Mouse (Mus musculus) heart, adult 9 months (tissue): ENCODE measurements around the gene Morn5.

Source experiments
- DNase-seq, 2 experiments: peaks; one replicate each; pipeline ENCODE4 v3.0.0; 2022; ENCODE audit warnings: low spot score in 2 of 2

The Morn5 gene

DNA sequence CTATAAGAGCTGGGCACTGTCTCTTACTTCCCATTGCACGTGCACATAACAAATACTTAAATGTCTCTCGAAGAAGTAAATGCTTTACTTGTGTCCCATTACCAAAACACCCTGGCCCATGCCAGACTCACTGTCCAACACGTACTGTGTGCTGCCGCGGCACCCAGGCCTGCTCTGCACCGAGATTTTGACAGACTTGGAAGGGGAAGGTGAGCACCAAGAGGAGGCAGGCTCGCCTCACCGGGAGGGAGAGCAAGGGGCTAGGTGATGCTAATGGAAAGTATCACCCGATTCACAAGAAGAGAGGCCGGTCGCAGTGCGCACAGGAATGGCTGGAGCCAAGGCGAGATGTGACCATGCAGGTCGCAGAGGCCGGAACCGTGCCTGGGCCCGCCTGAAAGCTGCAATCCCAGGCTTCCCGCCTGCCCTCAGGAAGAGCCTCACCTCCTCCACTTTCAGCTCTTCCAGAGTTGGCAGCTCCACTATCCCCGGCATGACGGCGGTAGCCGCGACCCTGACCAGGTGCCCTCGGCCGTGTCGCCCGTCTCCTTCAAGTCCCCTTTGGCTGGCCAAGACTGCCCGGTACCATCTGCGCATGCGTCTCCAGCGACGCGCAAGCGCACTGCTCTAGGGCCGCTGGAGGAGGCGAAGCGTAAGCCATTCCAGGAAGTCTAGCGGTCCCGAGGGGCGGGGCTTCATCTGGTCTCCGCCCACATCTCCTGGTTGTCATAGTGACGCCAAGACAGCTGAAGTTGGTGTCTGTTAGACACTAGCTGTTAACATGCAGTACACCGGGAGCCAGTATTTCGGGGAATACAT lies at the start of gene Morn5, which contains the start of gene Ndufa8:
TSS of gene Morn5 (plus strand) at position 711 of the 819 bp plus-strand sequence.
TSS of gene Ndufa8 (minus strand) at position 659 of the 819 bp plus-strand sequence.
- DNase-seq, result peak; percentile 98 to 99

DNA sequence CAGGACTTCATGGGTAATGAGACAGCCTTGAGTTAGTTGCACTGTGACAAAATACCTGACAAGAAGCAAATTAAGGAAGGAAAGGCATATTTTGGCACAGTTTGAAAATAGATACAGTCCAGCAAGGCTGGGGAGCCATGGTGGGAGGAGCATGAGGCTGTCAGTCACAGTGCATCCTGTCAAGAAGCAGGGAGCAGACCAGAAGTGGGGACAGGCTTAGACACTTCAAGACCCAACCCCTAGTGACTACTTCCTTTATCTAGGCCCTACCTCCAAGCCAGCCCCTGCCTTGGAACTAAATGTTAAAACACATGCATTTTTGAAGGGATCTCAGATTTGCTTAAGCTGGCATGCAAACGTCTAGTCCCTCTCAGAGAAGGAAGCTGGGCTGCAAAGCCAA lies 48.9 kb upstream of the Morn5 start:
- no peak for DNase-seq

DNA sequence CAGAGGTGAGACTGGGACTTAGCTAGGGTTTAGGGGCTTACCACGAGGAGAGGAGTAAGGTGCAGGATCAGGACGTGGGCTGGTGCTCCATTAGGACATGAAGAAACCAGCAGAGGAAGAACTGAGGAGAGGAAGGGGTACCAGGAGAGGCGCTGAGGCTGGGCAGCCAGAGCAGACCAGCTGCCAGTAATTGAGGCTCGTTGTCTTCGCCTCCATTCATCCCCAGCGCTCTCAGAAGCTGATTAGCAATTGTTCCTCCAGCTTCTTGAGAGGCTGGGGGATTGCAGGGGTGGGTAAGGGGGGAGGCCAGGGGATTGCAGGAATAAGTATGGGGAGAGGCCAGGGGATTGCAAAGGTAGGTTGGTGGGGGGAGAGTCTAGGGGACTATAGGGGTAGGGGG lies 47.1 kb upstream of the Morn5 start:
- no peak for DNase-seq

DNA sequence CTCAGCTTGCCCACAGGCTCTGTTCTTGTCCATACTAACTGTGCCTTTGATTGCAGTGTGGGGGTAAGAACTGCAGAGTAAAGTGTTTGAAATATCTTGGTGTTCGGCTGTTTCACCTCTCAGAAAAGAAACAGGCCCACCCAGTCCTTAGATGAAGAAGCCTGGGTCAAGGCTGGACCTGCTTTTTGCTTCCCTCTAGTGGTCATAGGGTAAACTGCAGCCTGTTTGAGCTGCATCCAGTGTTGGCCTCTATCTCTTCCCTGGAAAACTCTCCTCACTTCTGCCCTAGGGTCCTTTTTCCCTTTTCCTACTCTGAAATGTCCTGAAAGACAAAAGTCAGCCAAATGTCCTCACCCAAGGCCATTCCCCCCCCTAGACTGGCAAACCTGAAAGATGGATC lies 41.2 kb upstream of the Morn5 start:
- peak in 1 of 2 experiments; percentile 43 for DNase-seq

DNA sequence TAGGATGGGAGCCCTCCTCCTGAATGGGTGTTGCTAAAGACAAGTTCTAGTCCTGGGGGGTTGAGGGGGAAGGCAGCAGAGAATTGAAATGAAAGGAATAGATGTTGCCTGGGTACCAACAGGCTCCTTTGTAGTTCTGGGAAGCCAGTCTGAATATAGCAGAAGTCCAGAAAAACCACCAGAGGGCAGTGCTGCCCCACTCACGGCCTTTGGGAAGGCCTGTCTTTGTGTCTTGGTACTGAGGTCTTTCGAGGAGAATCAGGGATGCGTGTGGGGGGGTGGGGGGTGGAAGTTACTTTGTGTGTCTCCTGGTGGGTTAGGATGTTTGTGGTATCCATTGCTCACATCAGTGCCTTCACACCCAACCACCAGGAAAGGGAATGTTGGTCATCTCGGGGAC lies 39.9 kb upstream of the Morn5 start:
- peak in 1 of 2 experiments; percentile 29 for DNase-seq

DNA sequence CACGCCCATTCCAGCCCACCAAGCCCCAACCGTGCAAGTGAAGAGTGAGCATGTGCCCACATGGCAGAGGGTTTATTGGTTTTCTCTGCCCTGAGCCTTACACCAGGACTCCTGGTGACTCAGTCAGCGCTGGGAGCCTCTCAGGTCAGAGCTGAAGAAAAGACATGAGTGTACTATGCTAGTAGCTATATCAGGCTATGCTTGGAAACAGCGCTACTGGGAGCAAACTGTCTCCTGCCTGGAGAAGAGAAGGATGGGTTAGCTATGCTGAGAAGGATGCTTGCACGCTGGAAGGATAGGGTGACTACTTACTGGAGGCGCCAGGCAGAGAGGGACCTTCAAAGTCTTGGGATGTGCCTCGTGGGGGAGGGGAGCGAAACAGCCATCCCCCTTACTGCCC lies 38.7 kb upstream of the Morn5 start:
- DNase-seq, result no peak

DNA sequence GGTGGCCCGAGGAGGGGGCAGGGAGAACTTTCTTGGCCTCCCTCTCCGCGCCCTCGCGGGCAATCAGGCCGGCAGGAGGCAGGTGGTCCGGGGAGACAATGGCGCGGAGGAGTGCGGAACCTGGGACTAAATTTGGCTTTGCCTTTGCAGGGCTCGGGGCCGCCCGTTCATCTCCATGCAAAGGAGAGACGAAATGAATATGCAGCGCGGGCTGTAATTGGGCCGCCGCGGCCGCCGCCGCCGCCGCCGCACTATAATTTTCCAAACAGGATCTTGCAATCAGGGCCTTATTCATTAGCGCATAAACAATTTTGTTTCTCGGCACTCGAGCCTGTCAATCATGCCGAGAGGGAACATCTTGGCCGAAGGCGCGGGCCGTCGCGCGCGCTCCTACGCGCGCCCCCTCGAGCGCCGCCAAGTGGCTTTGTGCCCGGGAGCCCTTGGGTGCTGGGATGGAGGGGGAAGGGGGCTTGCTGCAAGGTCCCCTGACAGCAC lies 37.9 kb upstream of the Morn5 start:
- no peak for DNase-seq

DNA sequence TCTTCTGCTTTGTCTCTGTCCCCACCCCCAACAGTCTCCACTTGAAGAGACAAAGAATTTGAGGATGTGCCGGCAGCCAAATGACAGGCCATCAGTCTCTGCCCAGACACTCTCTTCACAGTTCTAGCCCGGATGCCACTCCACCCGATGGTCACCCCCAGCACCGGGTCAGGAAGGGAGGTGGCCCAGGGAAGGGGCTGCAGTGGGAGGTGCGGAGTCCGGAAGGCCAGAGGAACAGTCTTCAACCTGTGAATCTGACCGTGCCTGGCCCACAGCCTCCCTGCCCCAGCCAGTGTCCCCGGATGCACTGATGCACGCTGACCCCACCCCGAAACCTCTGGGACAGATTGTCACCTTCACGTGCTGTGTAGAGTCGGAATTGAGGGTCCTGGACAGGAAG lies 36.2 kb upstream of the Morn5 start:
- DNase-seq, result peak; percentile 43 to 68

DNA sequence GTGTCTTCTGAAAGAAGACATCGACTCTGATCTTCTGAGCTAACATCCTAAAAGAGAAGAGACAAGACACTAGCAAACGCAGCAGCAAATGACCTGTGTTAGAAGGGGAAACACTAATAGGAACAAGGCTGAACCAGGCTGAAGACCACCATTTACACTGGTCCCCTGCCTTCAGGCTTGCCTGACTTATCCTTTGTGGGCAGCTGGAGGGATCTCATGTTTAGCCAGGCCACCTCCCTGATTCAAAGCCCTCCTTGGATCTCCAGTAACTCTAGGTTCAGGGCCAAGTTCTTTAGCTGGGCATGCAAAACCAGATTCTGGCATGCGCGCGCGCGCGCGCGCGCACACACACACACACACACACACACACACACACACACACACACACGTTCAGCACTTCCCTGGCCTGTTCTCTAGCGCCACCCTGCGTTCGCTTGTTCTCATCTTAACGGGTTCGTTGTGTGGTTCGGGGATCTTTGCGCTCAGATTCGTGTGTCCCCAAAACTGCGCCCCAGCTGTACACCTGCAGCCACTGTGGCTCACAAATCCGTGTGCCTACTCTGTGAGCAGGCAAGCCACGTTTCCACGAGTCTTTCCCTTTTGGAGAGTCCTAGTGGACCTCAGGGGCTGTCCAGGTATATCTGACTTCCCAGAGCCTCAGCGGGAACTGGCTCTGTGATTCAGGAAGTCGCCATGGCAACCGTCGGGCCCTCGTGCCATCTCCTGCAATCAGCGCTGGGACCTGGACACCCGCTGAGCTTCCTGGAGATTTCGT lies 27.7 kb upstream of the Morn5 start:
- DNase-seq, result peak in 1 of 2 experiments; percentile 44

DNA sequence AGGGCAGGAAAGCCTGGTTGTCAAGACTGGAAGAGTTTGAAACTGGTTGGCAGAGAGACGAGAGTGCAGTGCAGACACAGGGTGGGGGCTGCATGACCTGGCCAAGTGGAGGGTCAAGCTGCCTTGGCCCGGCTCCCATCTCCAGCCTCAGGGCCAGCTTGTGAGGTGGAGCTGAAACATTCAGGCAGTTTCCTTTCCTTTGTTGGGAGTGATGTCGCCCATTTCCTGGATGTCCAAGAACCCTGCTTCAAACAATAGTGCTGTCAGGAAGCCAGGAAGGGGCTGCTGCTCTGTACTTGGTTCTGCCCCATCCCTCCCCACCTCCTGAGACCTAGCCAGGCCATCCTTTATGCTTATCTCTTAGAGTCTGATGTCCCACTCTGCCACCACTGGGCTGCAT lies 26.0 kb upstream of the Morn5 start:
- peak; percentile 65 to 85 for DNase-seq

DNA sequence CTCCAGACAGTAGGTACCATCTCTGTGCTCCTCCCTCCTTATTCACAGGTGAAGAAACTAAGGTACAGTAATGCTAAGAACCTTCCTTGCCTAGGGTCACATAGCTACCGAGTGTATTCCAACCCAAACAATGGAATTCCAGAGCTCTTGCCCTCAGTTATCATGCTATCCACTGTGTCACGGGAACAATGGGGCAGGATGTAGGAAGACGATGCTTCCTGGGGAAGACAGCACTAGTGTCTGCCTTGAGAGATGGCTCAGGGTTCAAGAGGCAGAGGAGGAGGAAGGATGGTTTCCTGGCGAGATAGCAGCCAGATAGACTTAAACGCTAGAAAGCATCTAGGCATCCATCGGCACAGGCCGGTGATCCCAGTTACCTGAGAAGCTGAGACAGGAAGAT lies 16.4 kb upstream of the Morn5 start:
- DNase-seq, result no peak

DNA sequence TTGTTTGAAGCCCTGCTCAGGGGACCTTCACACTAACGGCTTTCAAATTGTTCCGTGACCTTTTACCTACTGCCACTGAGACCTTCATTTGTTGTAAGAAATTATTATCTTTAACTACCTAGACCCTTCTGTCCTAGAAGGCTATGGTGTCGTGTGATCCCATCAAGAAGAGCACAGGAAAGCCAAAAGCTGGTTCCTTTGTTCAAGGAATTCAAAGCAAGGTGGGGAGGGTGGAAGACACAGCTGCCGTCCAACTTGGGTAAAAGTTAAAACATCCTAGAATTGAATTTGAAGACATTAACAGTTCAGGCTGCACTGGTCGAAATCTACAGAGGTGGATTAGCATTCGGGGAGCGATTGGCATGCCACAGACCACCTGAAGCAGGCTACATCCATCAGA lies 15.3 kb upstream of the Morn5 start:
- DNase-seq, result peak in 1 of 2 experiments; percentile 55

DNA sequence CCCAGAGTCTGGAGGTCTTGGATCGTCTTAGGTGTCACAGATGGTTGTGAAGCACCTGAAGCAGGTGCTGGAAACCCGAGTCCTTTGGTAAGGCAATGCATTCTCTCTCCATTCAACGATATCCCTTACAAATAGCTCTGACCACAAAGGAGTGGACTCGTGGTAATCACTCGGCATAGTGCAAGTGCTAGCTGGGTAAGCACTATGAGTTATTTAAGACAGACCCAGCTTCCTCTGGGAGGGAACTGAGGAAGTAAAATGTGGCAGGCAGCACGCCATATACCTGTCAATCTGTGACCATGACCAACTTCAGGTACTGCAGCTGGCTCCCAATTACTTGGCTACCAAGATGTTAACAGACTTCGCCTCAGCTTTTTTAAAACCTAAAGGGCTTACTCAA lies 14.4 kb upstream of the Morn5 start:
- DNase-seq, result no peak

DNA sequence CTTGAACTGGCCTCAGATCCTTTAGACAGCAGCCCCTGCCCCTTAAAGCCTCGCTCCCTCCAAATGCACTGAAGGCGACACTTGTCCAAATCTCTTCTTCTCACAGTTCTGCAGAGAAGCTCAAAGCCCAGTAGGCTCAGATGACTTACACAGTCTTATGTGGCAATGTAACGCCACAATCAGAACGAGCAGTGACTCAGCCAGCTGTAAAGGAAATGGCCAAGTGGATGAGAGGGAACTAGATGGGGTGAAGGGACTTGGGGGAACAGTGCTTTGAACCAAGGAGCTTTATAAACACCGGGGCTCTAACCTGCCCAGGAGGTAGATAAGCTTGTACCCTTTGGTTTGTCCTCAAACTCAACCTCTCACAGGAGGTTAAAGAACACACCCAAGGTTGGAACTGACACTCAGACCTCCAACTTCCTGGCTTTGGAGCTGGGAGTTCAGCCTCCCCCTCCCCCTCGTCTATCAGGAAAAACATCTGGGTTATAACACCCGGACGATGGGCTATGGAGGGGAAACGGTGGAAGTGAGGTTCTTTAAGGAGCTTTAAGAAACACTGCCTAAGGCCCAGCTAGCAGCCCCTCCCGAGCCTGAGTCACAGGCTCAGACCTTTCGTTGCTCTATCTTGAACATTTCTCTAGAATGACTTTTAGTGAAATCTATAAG lies 13.7 kb upstream of the Morn5 start:
- peak; percentile 36 to 60 for DNase-seq

DNA sequence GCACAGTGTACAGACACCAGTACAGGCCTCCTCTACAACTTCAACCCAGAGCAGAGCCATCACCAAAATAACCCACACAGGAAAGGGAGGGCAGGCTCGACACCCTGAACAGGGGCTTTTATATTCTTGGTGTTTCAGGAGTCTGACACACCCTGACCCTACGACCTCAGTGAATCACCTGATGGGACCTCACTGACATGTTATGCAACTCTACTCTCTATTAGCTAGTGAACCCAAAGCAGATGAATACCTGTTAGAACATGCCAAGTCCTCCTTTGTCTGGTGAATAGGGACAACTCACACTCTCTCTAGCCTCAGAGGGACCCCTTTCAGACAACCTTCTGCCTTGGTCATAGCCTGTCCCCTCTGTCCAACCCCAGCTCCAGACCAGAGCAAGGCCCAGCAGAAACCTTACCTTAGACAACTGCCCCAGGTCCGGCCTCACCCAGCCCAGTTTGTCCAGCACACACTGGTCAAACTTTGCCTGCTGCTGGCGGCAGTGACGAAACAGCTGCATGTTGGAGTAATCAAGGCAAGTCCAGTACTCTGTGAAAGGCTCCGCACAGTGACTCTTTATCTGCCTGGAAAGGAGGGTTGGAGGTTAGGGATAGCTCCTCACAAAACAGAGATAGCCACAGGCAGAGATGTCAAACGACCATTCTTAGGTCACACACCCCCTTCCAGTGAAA lies 9.8 kb upstream of the Morn5 start:
- no peak for DNase-seq

DNA sequence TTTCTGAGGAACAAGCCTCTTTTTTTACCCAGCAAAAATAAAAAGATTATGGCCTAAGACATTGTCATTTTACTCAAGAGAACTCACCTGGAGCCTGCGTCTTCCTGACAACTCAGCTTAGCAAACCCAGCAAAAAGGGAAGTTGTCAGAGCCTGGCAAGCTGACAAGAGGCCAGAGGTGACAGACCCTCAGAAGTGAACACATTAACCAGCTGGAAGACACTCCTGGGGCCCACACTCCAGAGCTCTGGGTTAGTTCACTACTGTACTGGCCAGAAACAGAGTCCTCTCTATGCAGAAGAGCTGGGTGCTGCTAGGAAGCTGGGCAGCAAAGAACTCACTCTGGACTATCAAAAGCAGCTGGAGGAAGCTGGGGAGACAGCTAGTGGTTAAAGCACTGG lies 8.4 kb upstream of the Morn5 start:
- no peak for DNase-seq

DNA sequence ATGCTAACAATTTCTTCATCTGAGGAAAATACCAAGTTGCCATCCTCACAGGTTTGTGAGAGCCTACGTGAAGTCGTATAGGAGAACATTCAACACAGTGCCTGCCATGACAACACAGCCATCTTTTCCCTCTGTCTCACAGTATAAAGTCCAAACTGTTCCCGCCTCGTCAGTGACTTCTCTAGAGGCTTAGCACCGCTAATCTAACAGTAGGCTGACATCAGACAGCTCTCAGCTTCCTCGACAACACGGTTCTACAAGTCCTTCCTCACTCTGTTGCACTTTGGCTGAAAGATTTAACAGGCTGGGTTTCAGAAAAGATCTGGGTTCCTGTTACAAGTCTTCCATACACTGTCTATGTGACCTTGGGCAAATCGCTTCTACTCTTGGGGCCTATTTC lies 1.1 kb upstream of the Morn5 start:
- DNase-seq, result no peak

DNA sequence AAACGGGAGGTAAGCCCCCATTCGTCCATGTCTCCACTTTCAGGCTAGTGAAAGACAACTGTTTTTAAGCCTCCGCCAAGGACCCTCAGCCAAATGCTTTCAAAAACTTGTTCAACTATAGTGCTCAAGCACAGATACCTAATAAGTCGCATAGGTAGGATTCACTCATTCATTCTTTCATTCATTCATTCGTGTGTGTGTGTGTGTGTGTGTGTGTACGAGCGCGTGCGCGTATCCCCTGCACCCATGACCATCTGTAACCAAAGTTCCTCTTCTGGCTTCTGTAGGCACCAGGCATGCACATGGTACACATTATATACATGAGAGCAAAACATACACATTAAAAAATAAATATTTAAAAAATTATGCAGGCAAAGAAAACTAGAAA lies 303 bp downstream of the Morn5 start:
- DNase-seq, result no peak

DNA sequence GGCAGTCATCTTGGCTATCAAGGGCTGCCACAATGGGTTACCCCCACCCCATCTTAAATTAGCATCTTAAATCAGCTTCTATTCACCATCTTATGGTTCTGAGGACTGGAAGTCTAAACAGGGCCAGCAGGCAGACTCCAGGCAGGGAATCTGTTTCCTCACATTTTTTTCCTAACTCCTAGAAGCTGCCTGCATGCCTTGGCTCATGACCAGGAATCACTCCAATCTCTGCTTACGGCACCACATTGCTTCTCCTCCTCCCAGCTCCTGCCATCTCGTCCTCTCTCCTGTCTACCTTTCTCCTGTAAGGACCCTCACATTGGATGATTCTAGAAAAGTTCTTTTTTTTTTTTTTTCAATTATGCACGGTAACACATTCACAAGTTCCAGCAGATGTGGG lies 4.0 kb downstream of the Morn5 start:
- DNase-seq, result no peak

DNA sequence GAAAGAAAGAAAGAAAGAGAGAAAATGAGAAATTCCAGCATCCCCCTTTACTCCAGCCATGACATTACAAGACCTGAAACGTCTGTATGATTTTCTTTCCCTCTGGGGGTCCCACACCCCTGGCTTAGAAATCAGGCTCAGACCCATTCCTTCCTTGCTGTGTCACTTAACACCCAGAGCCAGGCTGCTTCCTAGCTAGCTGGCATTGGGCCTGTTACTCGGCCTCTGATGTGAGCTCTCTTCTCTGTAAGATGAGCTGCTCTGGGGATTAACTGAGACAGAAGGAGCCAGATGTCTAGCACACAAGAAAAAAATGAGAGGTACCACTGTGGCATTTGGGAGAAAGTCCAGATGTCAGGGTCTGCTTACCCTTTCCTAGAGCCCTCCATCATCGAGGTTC lies 7.0 kb downstream of the Morn5 start:
- no peak for DNase-seq

DNA sequence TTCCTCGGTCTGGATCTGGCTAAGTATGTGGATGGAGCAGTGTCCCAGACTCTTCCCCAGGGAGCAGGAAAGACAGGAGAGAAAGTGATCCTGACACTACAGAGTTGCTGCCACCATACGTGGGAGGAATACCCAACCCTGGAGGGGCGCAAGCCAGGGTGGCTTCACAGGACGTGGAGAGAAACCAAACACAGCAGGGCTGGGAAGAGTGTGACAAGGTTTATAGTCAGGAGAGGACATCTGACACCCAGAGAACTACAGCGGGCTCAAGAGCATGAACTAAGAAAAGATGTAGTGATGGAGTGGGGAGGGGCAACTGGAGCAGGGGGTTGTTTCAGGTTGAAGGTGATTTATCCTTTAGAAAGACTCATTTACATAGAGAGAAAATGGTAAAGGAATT lies 12.2 kb downstream of the Morn5 start:
- no peak for DNase-seq

DNA sequence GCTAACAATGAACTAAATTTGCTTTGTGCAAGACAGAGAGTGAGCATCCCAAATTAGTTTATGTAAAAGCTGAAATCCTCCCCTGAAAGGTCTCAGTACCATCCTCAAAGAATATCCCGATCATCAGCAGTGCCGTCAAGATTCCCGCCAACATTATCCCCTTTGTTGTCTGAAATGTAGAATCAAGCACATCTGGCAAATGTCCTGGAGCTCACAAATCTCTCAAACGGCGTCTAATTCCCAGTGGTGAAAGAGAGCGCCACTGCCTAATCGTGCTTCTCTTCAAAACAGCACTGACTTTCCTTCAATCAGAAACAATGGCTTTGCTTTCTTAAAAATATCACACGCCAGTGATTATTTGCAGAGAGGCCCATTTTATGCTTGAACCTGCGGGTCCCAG lies 17.9 kb downstream of the Morn5 start:
- DNase-seq, result no peak
